Mouse (Mus musculus): ENCODE results near the gene Gpr141.

- TF ChIP-seq CTCF (IDR thresholded peaks at IDR 0.05; ENCODE audit: insufficient read depth, low read depth, low read length) = no peak
- TF ChIP-seq POLR2A (IDR thresholded peaks at IDR 0.05; ENCODE audit: insufficient read depth, low read depth, low read length) = no peak
These were observed 89.5 kb downstream of the Gpr141 start for GRCm38 (mm10) chr13:19734597-19734996.
